Mouse (Mus musculus) frontal cortex, adult (tissue): ENCODE measurements around the gene Hhex.
A peak's percentile ranks its signal among the peaks of the same experiment; 100 is the strongest.

Experiments
- ATAC-seq: cut with Nextera tagmentation; 2 replicates; pipeline ENCODE4 v1.9.2; 2017; ENCODE audit warnings: mild to moderate bottlenecking, moderate library complexity, mixed read lengths; ENCODE audit not compliant: low TSS enrichment

Hhex gene

GRCm38 (mm10) chr19:37434263-37434951, at the start of gene Hhex:
Hhex (plus strand) TSS chr19:37434810.
- ATAC-seq, result no peak

- ATAC-seq, result no peak
Observed at GRCm38 (mm10) chr19:37386126-37386525, 48.5 kb upstream of the Hhex start.

GRCm38 (mm10) chr19:37391869-37392268, 42.7 kb upstream of the Hhex start:
- ATAC-seq, result no peak

- ATAC-seq, result no peak
Observed at GRCm38 (mm10) chr19:37396279-37396678, 38.3 kb upstream of the Hhex start.

GRCm38 (mm10) chr19:37400936-37401335, 33.7 kb upstream of the Hhex start:
- ATAC-seq, result no peak

GRCm38 (mm10) chr19:37418294-37418693, 16.3 kb upstream of the Hhex start:
- peak; percentile 93 for ATAC-seq

- ATAC-seq, result no peak
Observed at GRCm38 (mm10) chr19:37419613-37420012, 15.0 kb upstream of the Hhex start.

- ATAC-seq, result no peak
Observed at GRCm38 (mm10) chr19:37428589-37428988, 6.0 kb upstream of the Hhex start.

GRCm38 (mm10) chr19:37431139-37431756, 3.4 kb upstream of the Hhex start:
- ATAC-seq, result no peak

- no peak for ATAC-seq
Observed at GRCm38 (mm10) chr19:37432868-37433570, 1.6 kb upstream of the Hhex start.

- no peak for ATAC-seq
Observed at GRCm38 (mm10) chr19:37433895-37434262, 731 bp upstream of the Hhex start.

GRCm38 (mm10) chr19:37435041-37435852, 637 bp downstream of the Hhex start:
- ATAC-seq, result no peak

GRCm38 (mm10) chr19:37435853-37436174, 1.2 kb downstream of the Hhex start:
- no peak for ATAC-seq

- ATAC-seq, result no peak
Observed at GRCm38 (mm10) chr19:37436514-37437288, 2.1 kb downstream of the Hhex start.

GRCm38 (mm10) chr19:37437289-37437606, 2.6 kb downstream of the Hhex start:
- ATAC-seq, result no peak

GRCm38 (mm10) chr19:37440181-37440580, 5.6 kb downstream of the Hhex start:
- ATAC-seq, result no peak

GRCm38 (mm10) chr19:37440708-37441475, 6.3 kb downstream of the Hhex start:
- ATAC-seq, result no peak

- no peak for ATAC-seq
Observed at GRCm38 (mm10) chr19:37442524-37443286, 8.1 kb downstream of the Hhex start.

- no peak for ATAC-seq
Observed at GRCm38 (mm10) chr19:37443631-37444140, 9.1 kb downstream of the Hhex start.

GRCm38 (mm10) chr19:37448212-37448611, 13.6 kb downstream of the Hhex start:
- ATAC-seq, result no peak
